Mouse (Mus musculus) hindbrain, embryonic 10.5 days (tissue): Measurements from ENCODE around the gene Chfr. TPM values are rescaled to one million over a fixed set of nuclear protein-coding genes. Genes with fewer than 3 reads are reported as not detected.
"Not testable (repeated sequence)": the region's sequence is repeated elsewhere in the genome, so short reads cannot be mapped to it uniquely, and the experiment has no call there.

ENCODE experiments used
- DNase-seq: peaks from one replicate; pipeline ENCODE4 v3.0.0-alpha.2; 2017; ENCODE audit warnings: low spot score
- H3K27ac ChIP-seq: fragments of 300-500 bp; sonication (generic); 2 replicates; pipeline ENCODE4 v1.5.1; 2016; ENCODE audit warnings: mild to moderate bottlenecking, moderate library complexity
- H3K27me3 ChIP-seq: fragments of 300-500 bp; sonication (generic); 2 replicates; pipeline ENCODE4 v1.6.1; 2016; ENCODE audit warnings: mild to moderate bottlenecking; ENCODE audit not compliant: poor library complexity, insufficient read depth, severe bottlenecking
- H3K36me3 ChIP-seq: fragments of 300-500 bp; sonication (generic); 2 replicates; pipeline ENCODE4 v1.6.1; 2016; ENCODE audit warnings: mild to moderate bottlenecking, moderate library complexity
- H3K4me1 ChIP-seq: fragments of 300-500 bp; sonication (generic); replicated peaks from 2 replicates; pipeline ENCODE4 v1.6.1; 2016; ENCODE audit warnings: mild to moderate bottlenecking
- H3K4me3 ChIP-seq: fragments of 300-500 bp; sonication (generic); 2 replicates; pipeline ENCODE4 v1.5.1; 2016; ENCODE audit warnings: mild to moderate bottlenecking, moderate library complexity
- H3K9me3 ChIP-seq: fragments of 300-500 bp; sonication (generic); 2 replicates; pipeline ENCODE4 v1.6.1; 2016; ENCODE audit warnings: mild to moderate bottlenecking, moderate library complexity
- WGBS: fragments of 180-500 bp; shearing (Covaris S2); methylation state at CpG from one replicate; pipeline ENCODE4 v1.1.7; 2016; 5-methylcytosine and 5-hydroxymethylcytosine counted together
- polyA plus RNA-seq: library from polyadenylated mRNA; unstranded; fragments of >200 nt; fragmentation: Nextera tagmentation; extraction: Ambion mirVana; gene quantifications from 2 replicates; pipeline ENCODE4 v1.2.1, GENCODE M21; 2016

Gene Chfr
- polyA plus RNA-seq, 1 experiment from 2014 or later = 63.8 TPM

DNA sequence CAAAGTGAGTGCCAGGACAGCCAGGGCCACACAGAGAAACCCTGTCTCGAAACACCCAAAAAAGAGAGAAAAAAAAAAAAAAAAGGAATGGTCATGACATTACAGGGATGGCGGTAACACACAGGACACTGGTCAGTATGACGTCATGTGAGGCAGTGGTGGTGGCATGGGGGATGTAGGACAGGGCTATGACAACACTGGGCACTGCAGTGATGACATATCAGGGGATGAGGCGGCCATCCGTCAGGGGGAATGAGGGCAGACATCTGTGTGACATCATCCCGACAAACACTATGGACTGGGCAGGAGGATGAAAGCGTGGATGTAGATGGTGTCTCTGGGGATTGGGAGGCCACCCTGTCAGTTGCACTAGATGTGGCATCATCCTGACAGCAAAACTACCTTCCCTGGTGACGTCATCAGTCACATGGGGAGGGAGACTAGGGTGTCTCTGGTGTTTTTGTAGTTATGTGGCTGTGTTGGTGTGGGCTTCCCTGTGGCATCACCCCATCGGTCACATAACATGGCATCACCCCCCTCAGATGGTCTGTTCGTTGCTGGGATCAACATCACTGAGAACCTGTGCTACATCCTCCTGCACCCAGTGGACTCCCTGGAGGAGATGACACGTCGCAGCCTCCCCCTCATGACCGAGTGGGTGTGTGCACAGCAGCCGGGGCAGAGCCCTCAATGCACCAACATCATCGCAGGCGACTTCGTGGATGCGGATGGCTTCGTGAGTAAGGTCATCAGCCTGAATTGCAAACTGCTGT is 32.6 kb upstream of the Chfr start:
- no peak overlapping the region for H3K27ac ChIP-seq
- H3K9me3 ChIP-seq = peaks cover 2% of the 10 kb centered on the region; the same call in 1 of the 2 replicates
- peaks cover 52% of the 10 kb centered on the region for H3K4me1 ChIP-seq
- peaks cover 20% of the 10 kb centered on the region for H3K27me3 ChIP-seq
- no peak for DNase-seq
- 96% methylated on average over 19 of the region's 19 CpGs for WGBS
- peaks cover 52% of the 10 kb centered on the region for H3K36me3 ChIP-seq
- no peak overlapping the region for H3K4me3 ChIP-seq

DNA sequence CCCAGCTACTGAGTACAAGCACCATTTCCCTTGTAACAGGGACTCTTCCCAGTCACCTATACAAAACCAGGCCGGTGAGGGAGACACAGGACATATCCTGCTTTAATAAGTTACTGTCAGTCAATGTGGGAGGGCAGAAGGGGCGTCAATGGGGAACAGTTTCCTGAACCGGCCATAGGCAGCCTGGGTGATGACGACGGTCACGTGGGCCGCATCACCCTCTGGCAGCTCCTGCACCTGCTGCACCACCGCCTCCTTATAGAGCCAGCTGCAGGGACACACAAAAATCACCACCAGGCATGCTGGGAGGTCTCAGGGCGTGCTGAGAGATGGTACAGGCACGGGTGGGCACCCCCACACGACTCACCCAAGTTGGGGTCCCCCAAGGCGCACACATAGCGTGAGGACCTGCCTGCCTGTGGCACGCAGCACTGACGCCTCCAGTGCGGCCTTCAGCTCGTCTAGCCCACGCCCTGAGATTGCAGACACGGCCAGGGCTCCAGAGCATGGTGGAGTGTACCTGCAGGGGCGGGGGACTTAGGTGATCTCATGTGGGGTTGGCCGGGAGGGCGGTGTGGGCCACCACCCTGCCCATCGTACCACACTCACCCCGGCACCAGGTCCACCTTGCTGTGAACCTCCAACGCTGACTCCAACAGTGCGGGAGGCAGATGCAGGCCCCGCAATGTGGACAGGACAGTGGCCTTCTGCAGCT is 31.6 kb upstream of the Chfr start:
- Histone ChIP-seq H3K27ac (no peak overlapping the region), H3K4me3 (no peak overlapping the region), H3K27me3 (peaks cover 20% of the 10 kb centered on the region), H3K4me1 (peaks cover 51% of the 10 kb centered on the region), H3K36me3 (peaks cover 52% of the 10 kb centered on the region), H3K9me3 (peaks cover 2% of the 10 kb centered on the region; the same call in 1 of the 2 replicates)
- WGBS = 96% methylated on average over 27 of the region's 27 CpGs
- DNase-seq = no peak

DNA sequence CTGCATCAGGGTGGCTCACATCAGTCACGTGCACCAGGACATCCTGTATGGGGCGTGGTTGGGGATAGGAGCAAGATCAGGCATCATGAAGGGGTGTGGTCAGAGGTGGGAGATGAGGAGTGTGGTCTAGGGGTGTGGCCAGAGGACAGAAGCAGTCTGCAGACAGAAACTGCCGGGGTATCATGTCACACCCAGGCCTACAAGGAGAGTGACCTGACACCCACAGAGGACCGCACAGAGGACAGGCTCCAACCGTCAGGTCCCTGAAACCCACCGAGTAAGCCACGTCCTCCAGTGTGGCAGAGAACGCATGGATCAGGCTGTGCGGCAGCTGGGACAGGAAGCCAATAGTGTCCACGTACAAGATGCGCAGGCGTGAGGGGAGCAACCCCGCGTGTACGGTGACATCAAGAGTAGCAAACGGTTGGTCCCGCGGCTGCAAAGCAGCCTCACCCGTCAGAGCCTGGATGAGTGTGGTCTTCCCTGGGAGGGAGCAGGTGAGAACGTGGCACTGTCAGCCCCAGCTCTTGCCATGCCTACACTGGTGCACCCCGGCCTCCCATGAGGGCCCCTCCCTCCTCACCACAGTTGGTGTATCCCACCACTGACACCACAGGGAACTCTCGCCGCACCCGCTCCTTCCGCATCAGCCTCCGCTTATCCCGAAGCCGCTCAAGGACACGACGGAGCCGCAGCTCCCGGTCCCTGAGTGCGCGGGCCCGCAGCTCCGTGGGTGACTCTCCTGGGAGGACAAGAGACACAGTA is 30.8 kb upstream of the Chfr start:
- DNase-seq = no peak
- Histone ChIP-seq H3K27ac (no peak overlapping the region), H3K4me1 (peaks cover 44% of the 10 kb centered on the region), H3K4me3 (no peak overlapping the region), H3K27me3 (peaks cover 20% of the 10 kb centered on the region), H3K36me3 (peaks cover 52% of the 10 kb centered on the region), H3K9me3 (peaks cover 2% of the 10 kb centered on the region; the same call in 1 of the 2 replicates)
- WGBS = 95% methylated on average over 36 of the region's 36 CpGs

DNA sequence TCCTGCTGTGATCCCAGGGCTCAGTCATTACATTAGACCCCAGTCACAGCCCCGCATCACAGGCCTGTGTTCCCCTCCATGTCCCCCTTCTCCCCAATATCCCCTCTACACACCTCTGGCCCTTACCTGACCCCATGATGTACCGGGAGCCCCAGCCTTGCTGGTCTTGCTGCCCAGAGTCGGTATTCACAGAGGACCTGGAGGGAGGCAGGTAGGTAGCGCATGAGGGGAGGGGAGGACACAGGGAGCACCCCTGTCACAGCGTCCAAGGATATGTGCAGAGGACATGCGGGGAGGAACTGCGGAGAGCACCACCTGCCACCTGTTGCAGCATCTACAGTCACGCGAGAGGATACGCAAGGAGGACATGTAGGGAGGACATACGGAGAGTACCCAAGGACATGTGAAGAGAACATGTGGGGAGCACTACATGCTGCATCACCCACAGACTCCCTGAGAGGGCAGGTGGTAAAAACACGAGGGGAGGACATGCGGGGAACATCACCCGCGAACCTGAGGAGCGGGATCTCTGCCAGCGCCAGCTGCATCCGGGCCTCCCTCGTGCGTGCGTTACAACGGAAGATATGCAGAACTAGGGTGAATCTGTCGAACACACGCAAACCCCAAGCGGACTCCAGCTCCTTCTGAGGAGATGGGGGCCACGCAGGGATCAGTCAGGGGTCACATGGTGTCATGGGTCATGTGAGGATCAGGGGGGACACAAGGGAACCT is 29.3 kb upstream of the Chfr start:
- peaks cover 2% of the 10 kb centered on the region; the same call in 1 of the 2 replicates for H3K9me3 ChIP-seq
- peaks cover 6% of the 10 kb centered on the region; the same call in 1 of the 2 replicates for H3K27me3 ChIP-seq
- peak overlapping the region; percentile 97 for H3K27ac ChIP-seq
- peak overlapping the region; percentile 91 for H3K4me3 ChIP-seq
- no peak for DNase-seq
- WGBS = 92% methylated on average over 26 of the region's 26 CpGs
- H3K4me1 ChIP-seq = peaks cover 34% of the 10 kb centered on the region
- H3K36me3 ChIP-seq = peaks cover 52% of the 10 kb centered on the region

DNA sequence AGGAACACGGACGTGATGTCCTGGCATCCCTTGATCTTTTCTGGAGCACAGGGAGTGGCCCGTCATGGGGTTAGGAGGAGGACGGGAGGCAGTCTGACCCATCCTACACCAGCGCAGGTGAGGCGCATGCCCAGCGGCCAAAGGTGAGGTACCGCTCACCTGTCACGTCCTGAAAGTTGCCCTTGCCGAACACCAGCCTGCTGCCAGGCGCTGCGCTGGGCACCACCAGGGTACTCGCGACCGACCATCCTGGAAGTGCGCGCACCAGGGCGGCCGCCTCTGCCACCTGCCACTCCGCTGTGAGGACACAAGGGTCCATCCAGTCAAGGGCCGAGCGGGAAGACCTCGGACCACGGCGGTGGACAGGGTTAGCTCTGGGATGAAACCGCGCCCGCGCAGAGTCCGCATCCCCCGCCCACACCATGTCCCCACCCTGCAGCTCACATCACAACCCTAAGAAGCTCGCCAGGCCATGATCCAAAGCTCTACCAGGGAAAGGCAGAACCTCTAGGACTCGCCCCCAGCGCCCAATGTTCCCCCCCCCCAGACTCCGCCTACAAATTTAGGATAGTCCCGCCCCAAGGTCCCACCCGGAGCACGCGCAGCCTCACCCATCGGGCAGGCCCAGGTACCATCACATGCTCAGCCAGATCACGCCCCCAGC is 28.6 kb upstream of the Chfr start:
- DNase-seq = no peak
- peaks cover 26% of the 10 kb centered on the region for H3K4me1 ChIP-seq
- 17% methylated on average over 41 of the region's 41 CpGs for whole genome bisulfite sequencing
- H3K27ac ChIP-seq = peak overlapping the region; percentile 97
- H3K4me3 ChIP-seq = peak overlapping the region; percentile 91
- no peaks in the 10 kb centered on the region for H3K27me3 ChIP-seq
- H3K9me3 ChIP-seq = peaks cover 2% of the 10 kb centered on the region; the same call in 1 of the 2 replicates
- peaks cover 57% of the 10 kb centered on the region for H3K36me3 ChIP-seq

DNA sequence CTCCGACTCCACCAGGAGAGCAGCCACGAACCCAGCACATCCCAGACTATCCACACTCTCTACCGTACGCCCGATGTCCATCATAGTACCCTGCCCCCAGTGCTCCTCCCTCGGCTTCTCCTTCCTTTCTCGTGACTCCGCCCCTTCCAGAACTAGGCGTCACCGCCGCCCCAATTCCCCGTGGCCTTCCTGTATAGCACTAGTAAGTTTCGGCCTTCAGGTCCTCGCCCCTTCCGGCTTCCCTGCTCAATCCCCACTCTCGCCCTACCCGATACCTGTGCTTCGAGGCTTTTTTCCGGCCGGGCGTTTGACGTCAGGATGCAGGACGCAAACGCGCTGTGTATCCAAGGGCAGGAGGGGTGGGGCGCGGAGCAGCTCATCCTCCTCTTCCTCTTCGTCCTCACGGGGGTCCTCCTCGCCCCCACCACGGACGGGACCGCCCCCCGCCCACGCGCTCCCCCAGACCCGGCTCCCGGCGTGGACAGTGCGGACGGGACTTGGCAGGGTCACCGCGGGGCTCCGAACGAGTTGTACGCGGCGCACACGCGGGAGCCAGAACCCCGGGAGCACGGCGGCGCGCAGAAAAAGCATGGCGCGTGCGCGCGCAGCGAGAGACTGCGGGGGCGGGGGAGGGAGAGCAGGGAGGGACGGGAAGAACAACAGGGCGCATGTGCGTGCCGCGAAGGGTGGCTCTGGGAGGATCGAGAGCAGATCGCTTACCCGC is 27.9 kb upstream of the Chfr start, which contains the start of gene Gtpbp6:
TSS of gene Gtpbp6 (minus strand) at position 617 of the 724 bp plus-strand sequence.
- Histone ChIP-seq H3K9me3 (peaks cover 2% of the 10 kb centered on the region; the same call in 1 of the 2 replicates), H3K4me1 (peaks cover 24% of the 10 kb centered on the region)
- WGBS = under 1% methylated on average over 70 of the region's 71 CpGs

DNA sequence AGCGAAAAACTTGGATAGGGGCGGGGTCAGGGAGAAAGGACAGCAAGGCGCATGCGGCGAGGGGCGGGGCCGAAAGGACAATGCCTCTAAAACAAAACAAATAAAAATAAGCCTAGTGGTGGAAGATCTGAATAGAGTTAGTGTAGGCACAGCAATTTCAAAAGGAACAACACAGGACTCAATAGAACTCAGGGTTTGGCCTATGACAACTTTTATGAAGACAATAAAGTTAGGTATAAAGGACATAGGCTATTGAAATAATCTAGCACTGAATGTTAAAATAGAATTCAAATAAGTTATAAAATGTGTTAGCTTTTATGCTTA is 27.4 kb upstream of the Chfr start:
- H3K9me3 ChIP-seq = no peaks in the 10 kb centered on the region; the same call in 1 of the 2 replicates
- peaks cover 57% of the 10 kb centered on the region for H3K36me3 ChIP-seq
- 2% methylated on average over 7 of the region's 7 CpGs for WGBS
- H3K27ac ChIP-seq = peak overlapping the region; percentile 97
- no peak for DNase-seq
- H3K4me1 ChIP-seq = peaks cover 24% of the 10 kb centered on the region
- H3K27me3 ChIP-seq = no peaks in the 10 kb centered on the region
- H3K4me3 ChIP-seq = peak overlapping the region; percentile 91

More for the DNA sequence above, 27.9 kb upstream of the Chfr start, which contains the start of gene Gtpbp6:
- Histone ChIP-seq H3K36me3 (peaks cover 57% of the 10 kb centered on the region), H3K4me3 (peak within 1 kb of the TSS; percentile 91), H3K27ac (peak within 1 kb of the TSS; percentile 97), H3K27me3 (no peaks in the 10 kb centered on the region)
- DNase-seq = peak; percentile 95

DNA sequence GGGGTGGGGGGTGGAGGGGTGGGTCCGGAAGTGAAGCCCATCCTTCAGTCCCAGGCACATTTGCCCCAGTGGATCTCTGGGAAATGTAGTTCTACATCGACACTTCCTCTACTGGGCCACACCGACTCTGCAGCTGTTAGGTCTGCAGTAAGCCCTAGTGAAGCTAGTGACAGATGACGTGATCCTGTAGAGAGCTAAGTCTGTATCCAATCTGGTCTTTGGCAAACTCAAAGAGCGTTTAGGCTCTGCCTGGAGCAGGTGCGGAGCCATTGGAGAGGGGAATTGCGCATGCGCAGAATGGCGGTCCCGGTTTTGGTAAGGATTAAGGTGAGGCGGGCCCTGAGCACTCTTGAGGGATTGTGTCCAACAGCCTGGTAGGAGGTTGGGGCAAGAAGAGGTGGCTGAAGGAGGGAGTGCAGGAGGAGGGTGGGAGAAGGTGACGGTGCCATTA is 25.6 kb upstream of the Chfr start, which contains the start of gene Zfp605:
TSS of gene Zfp605 (plus strand) at position 102 of the 451 bp plus-strand sequence.
- WGBS = under 1% methylated on average over 12 of the region's 12 CpGs
- Histone ChIP-seq H3K4me3 (peak within 1 kb of the TSS; percentile 68), H3K4me1 (peaks cover 24% of the 10 kb centered on the region), H3K9me3 (no peaks in the 10 kb centered on the region; the same call in 1 of the 2 replicates), H3K27ac (peak within 1 kb of the TSS; percentile 91), H3K27me3 (no peaks in the 10 kb centered on the region), H3K36me3 (peaks cover 56% of the 10 kb centered on the region)
- peak; percentile 89 for DNase-seq

DNA sequence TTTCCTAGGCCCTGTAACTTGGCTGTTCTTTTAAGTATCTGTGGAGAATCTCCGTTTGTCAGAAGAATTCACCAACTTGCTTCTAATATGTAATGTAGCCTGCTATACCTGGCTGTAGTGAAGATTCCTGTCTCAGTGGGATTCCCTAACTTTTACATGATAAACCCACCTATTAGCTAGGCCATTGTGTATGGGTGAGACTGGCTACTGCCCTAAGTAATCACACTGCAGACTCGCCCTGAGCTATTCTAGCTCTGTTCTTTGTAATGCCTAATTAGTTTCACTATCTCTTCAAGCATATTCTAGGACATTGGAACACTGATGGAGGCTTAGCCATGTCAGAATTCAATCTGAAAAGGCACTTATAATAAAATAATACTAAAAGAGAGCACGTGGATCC is 13.3 kb upstream of the Chfr start:
- DNase-seq, H3K4me1 ChIP-seq, H3K27me3 ChIP-seq, H3K9me3 ChIP-seq, H3K27ac ChIP-seq, H3K4me3 ChIP-seq: not testable (repeated sequence)
- WGBS = 88% methylated on average over 3 of the region's 3 CpGs
- H3K36me3 ChIP-seq = peaks cover 86% of the 10 kb centered on the region

DNA sequence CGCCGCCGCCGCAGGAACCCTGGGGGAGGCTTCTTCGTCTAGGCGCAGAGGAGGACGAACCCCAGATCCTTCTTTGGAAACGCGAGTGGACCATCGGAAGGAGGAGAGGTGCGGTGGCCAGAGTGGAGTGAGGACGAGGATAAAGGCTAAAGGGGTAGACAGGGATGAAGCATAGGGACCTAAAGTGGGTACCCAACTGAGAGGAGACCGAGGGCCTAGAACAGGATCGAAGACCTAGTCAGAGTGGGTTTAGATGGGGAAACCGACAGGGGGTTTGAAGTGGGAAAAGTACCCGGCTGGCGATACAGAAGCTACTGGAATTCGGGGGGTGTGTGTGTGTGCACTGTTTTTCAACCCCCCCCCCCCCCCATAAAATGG is 434 bp downstream of the Chfr start:
- no peak for DNase-seq
- 8% methylated on average over 18 of the region's 18 CpGs for WGBS
- Histone ChIP-seq H3K4me1 (peaks cover 14% of the 10 kb centered on the region), H3K27me3 (no peaks in the 10 kb centered on the region), H3K9me3 (peaks cover 14% of the 10 kb centered on the region), H3K27ac (peak overlapping the region; percentile 76), H3K36me3 (peaks cover 24% of the 10 kb centered on the region), H3K4me3 (peak overlapping the region; percentile 67)

DNA sequence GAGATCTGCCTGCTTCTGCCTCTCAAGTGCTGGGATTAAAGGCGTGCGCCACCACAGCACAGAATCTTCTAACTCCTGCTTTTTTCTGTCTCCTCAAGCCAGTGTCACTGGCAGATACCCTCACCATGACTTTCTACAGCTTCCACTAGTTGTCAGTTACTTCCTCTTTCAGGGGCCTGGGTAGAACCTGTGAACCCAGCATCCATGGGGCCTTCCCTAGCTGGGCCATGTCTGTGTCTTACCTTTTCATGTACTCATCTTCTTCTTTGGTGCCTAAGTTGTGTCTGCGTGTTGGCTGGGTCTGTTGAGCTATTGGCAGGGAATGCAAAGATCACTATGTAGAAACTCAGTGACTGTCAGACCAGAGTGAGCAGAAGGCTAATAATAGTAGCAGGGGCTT is 2.2 kb downstream of the Chfr start:
- WGBS = 92% methylated on average over 3 of the region's 3 CpGs
- no peak overlapping the region for H3K27ac ChIP-seq
- H3K4me3 ChIP-seq = no peak overlapping the region

More for the DNA sequence above, 2.2 kb downstream of the Chfr start:
- H3K27me3 ChIP-seq = no peaks in the 10 kb centered on the region
- H3K4me1 ChIP-seq = peaks cover 14% of the 10 kb centered on the region
- H3K36me3 ChIP-seq = peaks cover 36% of the 10 kb centered on the region
- DNase-seq = no peak
- peaks cover 7% of the 10 kb centered on the region; the same call in 1 of the 2 replicates for H3K9me3 ChIP-seq
